Mouse (Mus musculus): ENCODE measurements around the gene Ms4a2.

Ms4a2 gene

DNA sequence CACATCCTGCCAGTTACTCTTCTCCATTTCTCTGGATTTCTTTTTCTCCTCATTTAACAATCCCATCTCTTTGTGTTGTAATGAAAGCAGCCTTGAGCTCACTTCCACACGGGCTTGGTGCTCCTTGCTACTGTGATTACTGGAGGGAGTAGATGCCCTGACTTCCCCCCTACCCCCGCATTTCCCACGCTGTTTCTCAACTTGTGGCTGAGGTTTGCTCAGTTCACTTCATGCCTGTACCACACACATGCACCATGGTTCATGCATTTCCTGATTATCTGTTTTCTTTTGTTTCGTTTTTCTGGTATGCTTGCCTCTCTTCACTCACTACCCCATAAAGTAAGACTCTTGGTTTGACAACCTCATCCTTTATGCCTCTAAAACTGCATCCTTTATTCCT, 34.3 kb downstream of the Ms4a2 start:
- no peak for DNase-seq (ENCODE audit: low spot score in 2 of 2)

DNA sequence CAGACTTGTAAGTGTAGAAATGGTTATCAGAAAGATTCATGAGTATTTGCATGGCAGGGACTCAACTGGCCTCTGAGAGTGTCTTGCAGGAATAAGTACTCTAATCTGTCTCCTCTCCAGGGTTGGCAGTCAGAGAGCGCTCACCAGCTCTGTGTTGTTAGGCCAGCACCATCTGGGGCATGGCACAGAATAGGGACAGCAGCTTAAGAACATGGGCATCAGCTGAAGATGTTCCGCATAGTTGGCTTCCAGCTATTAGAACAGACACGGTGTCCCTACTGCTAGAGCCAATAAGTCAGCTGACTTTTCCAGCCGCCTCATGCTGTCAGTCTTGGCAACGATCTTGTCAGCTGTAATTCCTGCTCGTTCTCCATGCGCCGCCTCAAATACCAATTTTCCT, 48.6 kb downstream of the Ms4a2 start:
- no peak for DNase-seq (ENCODE audit: low spot score in 2 of 2)
